Mouse (Mus musculus): ENCODE measurements around the gene Glce.
A peak's percentile ranks its signal among the peaks of the same experiment; 100 is the strongest.

The Glce gene

DNA sequence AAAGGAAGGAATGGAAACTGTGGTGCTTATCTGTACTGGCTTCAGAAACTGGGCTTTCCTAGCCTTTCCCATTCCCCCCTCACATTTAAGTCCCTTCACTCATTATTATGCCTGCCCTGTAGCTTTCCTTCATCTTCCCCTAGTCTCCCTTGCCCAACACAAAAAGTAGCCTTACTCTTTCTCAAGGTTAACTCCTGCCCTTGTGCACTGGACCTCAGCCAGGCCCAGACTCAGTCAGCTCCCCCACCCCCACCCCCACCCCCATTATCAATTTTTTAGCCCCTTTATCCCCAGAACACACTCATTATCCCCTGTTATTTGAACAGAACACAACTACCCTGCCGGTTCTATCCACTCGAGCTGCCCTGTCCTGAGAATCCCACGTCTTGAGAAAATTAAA is 1.0 kb upstream of the Glce start:
- DNase-seq (ENCODE audit: low read depth, low spot score), result no peak

DNA sequence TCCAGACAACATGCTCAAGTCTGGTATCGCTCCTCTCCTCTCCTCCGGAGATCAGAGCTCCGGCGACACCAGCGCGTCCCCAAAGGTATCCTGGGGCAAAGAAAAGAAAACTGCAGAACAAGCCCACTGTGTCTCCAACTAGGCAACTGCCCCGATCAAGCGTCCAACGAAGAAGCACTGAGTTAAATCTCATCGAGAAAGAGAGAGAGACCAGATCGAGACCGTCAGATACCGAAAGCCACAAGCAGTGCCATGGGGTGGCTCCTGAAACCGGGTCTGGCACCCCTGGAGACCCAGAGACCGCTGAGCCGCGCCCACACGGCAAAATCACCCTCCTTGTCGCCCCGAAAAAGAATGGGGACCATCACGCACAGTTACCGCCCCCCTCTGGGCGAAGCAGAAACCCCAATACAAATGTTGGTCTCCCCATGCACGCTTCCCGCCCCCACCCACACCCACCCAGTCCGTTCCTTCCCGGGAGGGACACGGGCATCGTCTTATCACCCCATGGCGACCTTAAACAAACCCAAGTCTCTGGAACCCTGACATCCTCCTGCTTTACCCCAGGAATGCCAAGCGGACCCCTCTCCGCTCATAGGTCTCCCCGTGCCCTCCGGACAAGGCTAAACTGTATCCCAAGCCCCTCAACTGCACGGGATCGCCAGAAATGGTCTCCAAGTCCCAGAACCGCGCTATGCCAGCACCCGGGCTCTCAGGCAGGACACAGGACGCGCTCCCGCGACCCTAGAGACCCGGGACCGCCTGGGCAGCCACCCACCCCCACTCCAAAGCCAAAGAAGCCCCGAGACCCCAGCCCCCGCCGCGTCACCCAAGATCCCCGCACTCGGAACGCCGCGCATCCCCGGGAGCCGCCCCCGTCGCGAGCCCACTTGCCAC is 656 bp downstream of the Glce start:
- no peak for DNase-seq (ENCODE audit: low read depth, low spot score)

DNA sequence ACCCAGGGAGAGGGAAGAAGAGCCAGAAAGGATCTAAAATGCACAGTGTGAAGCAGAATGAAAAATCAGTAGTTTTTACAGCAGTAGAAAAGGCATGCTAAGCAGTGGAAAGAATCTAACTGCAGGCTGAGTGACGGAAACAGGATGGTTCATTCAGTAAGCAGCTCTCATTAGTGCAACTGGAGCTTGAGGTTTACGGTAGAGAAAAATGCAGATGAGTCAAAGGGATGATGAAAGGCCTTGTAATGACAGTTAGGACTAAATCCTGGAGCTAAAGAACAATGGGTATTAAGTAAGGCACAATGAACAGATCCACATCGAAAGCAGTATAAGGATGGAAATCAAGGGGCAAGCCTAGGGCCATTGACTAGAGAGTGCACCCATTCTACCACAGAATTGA is 3.7 kb downstream of the Glce start:
- no peak for DNase-seq (ENCODE audit: low read depth, low spot score)

DNA sequence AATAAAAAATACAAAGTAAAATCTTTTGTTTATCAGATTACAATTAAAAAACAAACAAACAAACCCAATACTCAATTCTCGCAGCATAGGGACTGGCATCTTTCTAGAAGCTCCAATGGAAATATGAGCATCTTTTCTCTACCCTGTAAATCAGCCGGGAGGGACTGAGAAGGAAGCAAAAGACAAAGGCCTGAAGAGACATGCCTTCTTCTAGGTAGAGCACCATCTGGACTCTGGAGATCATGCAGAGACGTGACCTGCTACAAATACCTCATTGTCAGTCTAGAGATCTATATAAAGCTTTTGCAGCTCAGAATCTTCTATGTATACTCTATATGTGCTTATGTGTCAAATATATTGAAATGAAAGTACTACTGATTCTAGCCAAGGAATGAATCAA is 6.6 kb downstream of the Glce start:
- DNase-seq (ENCODE audit: low read depth, low spot score), result no peak

DNA sequence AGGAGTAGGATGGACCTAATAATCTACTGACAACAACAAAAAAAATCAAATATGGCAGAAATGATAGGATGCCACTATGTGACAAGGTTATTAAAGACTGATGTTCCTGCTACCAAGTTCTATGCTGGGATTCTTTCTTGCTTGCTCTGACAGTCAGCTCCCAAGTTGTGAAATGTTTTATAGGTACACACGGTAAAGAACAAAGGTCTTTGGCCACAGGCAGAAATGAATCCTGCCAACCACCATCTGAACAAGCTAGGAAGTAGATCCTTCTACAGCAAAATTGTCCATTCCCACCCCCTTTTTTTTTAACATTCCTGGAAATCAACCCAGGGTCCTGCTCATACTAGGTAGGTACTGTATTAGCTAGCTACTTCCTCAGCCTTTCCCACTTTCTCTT is 25.9 kb downstream of the Glce start:
- no peak for DNase-seq (ENCODE audit: low read depth, low spot score)

DNA sequence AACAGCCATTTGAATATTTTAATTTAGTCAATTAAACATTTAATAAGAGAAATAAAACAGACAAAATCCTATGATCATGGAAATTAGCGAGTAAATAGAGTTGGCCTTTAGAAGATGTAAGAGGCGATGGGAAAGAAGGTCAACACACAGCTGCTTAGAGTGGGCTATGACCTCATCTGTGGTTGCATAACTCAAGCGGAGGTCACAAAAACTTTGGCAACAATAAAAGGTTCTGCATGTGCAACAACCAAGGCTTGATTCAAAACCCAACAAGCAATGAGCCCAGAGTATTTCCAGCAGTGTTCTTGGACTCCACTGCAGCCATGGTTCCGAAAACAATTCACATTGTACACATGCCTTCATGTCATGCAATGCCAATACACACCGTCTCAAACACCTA is 30.9 kb downstream of the Glce start:
- DNase-seq (ENCODE audit: low read depth, low spot score), result no peak

DNA sequence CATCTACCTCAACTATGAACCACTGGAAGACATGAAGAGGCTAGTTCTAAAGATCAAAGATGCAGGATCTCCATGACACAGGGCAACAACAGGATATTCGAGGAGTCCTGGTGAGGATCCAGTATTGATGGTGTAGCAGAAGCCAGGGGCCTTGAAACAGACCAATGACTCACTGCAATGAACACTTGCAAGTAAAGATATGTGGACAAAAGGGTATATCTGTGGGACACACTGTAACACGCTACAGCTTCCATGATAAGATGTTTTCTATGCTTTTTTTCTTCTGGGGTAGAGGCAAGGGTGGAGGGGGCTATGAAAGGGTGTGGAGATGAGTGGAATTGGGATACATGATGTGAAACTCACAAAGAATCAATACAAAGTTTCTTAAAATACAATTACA is 36.9 kb downstream of the Glce start:
- no peak for DNase-seq (ENCODE audit: low read depth, low spot score)

DNA sequence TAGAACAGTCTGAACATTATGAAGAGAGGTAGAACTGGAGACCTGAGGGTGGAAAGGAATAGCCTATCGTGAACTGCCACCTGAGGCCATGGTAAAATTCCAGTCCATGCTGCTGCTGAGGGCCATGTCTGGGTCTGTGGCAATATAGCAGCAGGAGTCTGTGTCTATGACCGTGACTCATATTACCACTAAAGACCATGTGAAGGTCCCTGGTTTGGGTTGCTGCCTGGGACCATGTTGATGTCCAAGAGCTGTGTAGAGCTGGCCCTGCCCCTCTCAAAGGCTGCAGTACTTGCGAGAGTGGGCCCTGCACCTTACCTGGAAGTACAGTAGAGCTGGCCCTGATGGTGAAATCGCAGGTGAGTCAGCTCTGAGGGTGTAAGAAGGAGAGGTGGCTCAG is 37.6 kb downstream of the Glce start:
- DNase-seq (ENCODE audit: low read depth, low spot score), result no peak

DNA sequence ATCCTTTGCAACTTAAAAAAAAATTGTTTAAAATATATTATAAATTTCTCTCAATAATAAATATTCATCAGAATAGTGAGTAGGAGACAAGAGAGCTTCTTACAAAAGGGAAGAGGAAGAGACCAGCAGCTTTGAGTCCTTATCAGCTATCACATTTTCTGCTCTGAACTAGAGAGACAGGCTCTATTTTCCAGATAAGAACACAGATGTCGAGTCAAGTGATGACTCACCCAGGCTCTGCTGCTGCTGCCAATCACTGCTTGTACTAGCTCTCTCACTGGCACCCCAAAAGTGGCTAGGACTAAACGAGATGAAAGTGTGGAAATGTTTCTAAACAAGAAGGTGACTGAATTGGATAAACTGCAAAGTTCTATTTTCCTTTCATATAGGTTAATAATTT is 39.5 kb downstream of the Glce start:
- DNase-seq (ENCODE audit: low read depth, low spot score), result no peak

DNA sequence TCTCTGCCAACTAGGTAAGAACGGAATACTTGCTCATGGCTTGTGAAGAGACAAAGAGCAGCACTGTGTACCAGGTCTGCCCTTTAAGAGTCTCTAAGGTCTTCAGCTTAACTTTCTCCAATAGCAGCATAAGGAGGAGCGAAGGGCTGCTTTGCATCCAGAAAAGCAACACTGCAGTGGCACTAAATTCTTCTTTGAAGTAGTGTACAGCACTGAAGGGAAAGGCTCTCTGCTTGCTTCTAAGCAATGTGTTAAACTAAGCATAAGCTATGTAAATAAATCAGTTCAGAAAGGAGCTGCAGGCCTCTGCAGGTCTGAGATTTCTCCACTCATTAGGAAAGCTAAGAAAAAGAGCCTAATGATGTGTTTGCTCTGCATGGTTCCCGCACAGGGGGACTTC is 40.9 kb downstream of the Glce start:
- DNase-seq (ENCODE audit: low read depth, low spot score), result no peak

DNA sequence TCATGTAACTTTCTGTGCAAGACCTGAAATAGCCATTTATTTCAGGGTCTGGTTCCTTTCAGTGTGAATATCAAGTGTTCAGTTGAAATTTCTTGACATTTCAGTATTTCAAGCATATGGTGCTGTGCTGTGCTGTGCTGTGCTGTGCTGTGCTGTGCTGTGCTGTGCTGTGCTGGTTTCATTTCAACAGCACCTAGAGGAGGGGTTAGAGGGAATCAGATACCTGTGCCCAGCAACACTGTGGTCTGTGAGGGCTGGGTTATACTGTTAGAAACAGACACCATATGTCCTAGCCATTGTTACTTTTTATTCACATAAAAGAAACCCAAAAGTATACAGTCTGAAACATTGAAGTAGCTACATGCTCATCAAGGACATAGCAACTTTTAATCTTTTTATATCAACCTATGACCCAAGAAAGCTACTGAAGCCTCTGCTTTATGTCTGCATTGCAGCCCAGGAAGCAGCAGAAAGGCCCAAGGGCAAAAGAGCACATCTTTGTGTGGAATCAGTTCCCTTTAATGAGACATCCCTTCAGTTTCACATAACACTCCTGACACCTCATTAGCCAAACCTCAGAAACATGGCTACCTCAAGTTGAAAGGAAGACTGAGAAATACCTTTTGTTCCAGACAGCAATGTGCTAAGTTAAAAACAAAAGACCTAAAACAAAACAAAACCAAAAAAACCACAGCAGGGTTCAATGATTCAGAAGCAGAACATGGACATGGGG is 42.3 kb downstream of the Glce start:
- no peak for DNase-seq (ENCODE audit: low read depth, low spot score)

DNA sequence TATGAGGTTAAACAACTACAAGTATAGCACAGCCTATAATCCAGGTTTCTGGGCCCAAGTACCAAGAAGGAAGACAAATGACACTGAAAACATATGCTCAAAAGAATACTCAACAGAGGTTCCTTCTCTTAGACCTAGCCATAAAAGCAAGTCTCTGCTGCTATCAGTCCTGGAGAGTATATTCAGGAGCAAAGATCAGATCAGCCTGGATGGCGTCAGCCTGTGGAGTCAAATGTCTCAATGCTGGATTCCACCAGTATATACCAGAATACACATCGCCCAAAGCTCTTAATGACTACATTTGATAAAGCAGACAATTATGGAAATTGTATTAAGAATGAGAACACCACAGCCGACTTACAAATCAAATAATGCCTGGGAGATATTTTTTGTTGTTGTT is 60.2 kb downstream of the Glce start:
- DNase-seq (ENCODE audit: low read depth, low spot score), result no peak

DNA sequence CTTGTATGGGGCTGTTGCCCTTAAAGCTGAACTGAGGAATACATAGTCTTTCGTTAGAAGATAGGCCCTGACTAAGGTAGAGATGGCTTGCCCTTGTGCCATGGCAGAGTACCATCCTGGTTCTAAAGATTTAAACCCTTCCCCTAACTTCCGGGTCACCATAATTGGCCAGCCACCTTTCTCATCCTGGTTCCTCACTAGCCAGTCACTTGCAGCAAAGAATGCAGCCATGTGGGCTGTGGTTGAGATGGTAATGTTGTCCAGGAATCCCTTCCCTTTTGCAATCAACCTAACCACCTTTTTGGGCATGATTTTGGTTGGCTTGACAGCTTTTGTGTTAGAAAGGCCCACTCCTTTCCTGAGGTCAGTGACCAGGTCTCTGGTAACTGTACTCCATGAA is 62.0 kb downstream of the Glce start:
- no peak for DNase-seq (ENCODE audit: low read depth, low spot score)

DNA sequence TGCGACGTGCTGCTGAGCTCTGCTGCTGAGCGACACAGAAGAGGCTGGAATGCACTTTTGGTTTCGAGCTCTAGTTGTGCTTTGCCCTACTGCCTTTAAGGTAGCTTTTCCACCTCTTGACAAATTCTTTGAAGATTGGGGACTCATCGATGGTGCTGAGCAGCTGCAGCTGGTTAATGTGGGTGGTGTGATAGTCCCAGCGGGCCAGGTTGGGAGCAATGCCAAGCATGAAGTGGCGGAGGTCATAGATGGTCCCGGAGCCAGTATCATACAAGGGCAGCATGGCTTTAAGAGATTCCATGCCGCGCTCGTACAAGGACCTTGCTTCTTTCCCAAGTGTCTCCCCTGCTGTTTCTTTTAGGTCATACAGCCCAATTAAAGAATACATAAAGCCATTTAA is 62.5 kb downstream of the Glce start:
- DNase-seq (ENCODE audit: low read depth, low spot score), result no peak

DNA sequence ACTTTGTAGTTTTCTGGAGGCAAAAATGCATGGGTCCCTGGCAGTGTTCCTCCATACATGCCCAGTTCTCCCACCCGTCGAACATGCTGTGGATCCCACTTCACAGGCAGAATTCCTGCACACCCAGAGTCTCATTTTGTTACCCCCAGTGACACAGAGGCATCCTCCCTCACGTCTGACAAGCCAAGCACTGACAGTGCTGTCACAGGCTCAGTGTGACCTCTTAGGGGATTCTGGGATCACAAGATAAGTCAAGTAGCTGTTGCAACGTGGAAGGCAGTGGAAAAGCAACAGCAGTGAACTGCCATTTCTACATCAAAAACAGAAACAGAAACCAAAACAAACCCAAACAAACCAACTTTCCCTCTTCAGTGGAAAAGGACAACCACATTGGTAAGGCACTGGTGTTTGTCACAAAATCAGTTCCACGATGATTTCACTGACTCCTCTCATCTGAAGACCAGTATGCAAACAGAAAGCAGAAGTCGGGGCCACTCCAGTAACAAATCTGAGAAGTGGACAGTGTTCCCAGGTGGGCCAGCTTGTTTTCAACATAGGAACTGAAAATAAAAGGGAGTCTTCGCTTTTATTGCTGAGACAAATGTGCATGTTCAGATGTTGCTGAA is 64.5 kb downstream of the Glce start:
- DNase-seq (ENCODE audit: low read depth, low spot score), result no peak

DNA sequence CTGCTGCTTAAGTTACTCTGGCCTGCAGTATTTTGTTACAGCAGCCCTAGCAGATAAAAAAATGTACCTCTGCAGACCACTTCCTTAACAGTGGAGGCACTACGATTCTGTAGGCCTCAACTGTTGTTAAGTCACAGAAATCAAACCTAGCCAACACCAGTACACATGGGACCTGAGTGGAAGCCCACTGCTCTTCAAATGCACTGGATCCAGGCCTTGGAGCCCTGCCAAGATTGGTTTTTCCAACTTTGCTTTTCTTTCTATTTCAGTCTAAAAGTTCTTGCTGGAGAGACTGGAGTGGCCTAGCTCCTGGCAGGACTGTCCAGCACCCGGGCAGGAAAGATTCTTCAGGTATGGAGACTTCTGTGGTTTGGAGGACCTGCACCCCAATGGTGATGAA is 66.2 kb downstream of the Glce start:
- no peak for DNase-seq (ENCODE audit: low read depth, low spot score)

DNA sequence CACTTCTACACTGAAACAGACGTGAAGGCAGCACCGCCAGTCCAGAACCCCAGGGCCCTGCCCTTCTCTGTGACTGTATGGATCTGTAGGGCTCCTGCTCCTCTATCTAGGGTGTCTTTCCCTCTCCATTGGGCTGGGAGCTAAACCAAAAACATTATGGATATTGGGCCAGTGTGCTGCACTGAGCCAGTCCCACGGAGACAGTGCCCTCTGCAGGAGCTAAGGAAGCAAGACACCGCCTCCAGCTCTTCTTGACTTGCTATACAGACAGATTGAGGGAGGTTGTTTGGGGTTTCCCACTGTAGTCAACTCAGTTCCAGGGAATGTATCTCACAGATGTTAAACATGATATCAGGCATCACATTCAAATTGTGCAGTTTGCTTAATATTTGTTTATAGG is 71.7 kb downstream of the Glce start:
- no peak for DNase-seq (ENCODE audit: low read depth, low spot score)

DNA sequence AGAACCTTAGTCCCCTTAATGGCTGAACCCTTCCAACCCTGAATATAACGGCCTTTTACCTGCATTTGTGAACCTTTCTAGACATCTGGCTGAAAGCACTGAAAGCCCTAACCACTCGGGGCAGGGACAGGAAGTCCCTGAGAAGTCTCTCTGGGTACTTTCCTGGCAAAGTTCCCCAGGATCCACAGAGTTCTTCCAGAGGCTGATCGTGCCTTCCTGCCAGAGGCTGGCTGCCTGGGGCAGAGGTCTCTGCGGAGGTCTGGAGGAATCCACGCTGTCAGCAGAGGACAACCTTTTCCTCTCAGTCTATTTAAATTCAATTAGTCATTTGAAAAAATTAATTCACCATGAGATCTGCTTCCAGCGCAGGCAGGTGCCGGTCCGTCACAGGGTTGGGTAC is 73.3 kb downstream of the Glce start:
- no peak for DNase-seq (ENCODE audit: low read depth, low spot score)

DNA sequence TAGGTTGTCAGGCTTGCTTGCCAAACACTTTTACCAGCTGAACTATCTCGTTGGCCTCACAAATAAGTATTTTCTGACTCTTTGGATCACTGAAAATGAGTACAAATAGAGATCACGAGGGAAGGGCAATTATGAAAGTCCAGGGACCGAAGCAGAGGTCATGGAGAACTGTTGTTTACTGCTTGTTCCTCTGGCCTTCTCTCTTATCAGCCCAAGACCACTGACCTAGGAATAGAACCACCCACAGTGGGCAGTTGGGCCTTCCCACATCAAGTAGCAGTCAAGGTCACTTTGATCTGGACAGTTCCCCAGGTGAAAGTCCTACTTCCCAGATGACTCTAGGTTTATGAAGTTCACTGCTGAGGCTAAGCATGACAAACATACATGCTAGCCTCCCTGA is 80.3 kb downstream of the Glce start:
- DNase-seq (ENCODE audit: low read depth, low spot score), result no peak

DNA sequence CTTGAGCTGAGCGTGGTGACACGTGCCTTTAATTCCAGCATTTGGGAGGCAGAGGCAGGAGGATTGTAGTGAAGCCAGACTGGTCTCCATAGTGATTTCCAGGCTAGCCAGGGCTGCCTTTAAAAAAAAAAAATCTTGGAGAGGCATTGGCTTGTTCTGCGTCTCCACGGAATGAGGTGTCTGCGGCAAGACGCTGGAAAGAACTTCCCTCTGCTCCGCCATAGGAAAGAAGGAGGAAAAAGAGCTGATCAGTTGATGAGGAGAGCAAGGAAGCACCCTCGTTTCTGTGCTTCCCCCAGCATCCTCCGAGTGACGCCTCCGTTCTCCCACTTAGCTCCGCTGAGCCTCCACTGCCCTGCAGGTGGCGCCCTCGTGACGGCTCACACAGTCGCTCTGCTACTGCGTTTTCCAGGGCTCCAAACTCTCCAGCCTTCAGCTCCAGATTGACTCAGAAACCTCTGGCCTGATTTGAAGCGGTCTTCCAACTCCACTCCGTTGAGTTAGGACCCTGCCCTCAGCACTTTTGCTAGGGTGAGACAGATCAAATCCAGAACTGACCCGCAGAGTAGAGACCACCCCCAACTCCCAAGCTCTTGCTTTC is 82.3 kb downstream of the Glce start:
- DNase-seq (ENCODE audit: low read depth, low spot score), result peak; percentile 53

DNA sequence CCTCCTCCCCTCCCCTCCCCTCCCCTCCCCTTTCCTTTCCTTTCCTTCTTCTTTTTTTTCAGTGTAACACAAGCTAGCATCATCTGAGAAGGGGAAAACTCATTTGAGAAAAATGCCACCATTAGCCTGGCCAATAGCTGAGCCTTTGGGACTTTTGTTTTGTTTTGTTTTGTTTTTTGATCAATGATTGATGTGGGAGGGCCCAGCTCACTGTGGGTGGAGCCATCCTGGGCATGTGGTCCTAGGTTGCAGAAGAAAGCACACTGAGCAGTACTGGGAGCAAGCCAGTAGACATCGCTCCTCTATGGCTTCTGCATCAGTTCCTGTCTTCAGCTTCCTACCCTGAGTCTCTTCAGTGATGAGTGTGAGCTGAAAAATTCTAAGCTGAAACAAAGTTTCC is 86.6 kb downstream of the Glce start:
- DNase-seq (ENCODE audit: low read depth, low spot score), result no peak

DNA sequence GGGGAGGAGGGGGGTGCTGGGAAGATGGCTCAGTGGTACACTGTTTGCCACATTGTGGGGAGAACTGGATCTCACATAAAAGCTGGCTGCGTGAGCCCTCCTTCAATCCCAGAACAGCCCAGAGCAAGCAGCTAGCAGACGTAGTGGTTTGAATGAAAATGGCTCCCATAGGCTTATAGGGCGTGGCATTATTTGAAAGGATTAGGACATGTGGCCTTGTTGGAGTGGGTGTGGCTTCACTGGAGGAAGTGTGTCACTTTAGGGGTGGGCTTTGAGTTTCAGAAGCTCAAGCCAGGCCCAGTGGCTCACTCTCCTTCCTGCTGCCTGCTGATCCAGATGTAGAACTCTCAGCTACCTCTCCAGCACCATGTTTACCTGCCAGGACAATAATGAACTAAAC is 90.2 kb downstream of the Glce start:
- no peak for DNase-seq (ENCODE audit: low read depth, low spot score)

Measured in retina, adult 2 months (tissue).